ENCODE assay signal across 9 mouse cellular contexts in the genomic region with DNA sequence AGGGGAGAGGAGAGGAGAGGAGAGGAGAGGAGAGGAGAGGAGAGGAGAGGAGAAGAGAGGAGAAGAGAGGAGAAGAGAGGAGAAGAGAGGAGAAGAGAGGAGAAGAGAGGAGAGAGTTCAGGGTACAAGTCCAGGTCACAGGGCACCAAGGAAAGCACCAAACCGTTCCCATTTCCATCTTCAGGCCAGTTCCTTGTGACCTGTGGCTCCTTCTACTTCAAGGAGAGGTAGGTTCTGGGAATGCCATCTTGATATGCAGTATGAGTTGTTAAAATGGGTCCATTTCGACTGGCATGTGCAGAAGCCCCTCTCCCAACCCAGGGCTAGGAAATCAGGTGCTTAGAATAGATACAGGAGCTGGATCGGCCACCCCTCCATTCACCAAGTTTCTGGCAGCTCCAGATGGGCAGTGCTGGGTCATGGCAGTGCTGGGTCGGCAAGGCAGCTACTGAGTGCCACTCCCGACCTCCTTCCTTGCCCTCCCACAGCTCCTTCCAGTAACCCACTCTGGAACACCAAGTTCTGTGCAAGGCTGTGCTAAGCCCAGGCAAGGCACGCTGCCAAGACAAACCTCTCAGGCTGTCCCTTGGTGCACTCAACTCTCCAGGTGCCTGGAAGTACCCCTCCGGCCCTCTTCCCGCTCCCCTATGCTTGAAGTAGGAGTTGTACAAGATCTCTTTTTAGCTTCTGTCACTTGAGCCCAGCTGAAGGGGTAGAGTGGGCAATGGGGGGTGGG. TPM values are rescaled to one million over a fixed set of nuclear protein-coding genes. Genes with fewer than 3 reads are reported as not detected.
DNase-seq lines count a peak whose midpoint lies in the region; ATAC-seq lines count a peak whose summit lies in the region.
"Had no signal": no experiment of that assay in that cellular context is flagged by ENCODE, and none has a peak within 500 bp of the region (broad histone marks: within the 10 kb centered on the region; RNA-seq: fewer than 3 reads in every experiment).

No protein-coding gene starts in this region.

- H3K27me3 ChIP-seq in erythroblast, embryonic 14.5 days (ENCODE audit: control insufficient read depth) = peaks cover 8% of the 10 kb centered on the region

- no peaks in the 10 kb centered on the region for H3K9me3 ChIP-seq in erythroblast, embryonic 14.5 days (ENCODE audit: control insufficient read depth, low read length)
- H3K9me3 ChIP-seq: heart, embryonic 15.5 days had no signal

- H3K4me3 ChIP-seq in erythroblast, embryonic 14.5 days (replicated peaks) = peak overlapping the region; percentile 36
- H3K4me3 ChIP-seq: heart, embryonic 15.5 days had no signal

- no peak for ATAC-seq in erythroblast, adult 5-6 weeks (replicated peaks; ENCODE audit: low FRiP score, poor library complexity, severe bottlenecking)
- no peak for ATAC-seq in erythroid progenitor cell, adult 5-6 weeks (replicated peaks; ENCODE audit: low FRiP score, poor library complexity, severe bottlenecking)

- DNase-seq in NIH3T3 (ENCODE audit: low read depth) = peak; percentile 36
- peak; percentile 89 for DNase-seq in kidney, postnatal 14 days
- peak; percentile 93 for DNase-seq in lung, postnatal 25 days (ENCODE audit: low spot score)
- no peak for DNase-seq in right cerebral cortex, adult 2 months (ENCODE audit: low spot score in 2 of 2)
- DNase-seq in layer of hippocampus, postnatal 10 days (ENCODE audit: low spot score in 2 of 2) = no peak

- H3K36me3 ChIP-seq in erythroblast, embryonic 14.5 days (ENCODE audit: control insufficient read depth) = peaks cover 37% of the 10 kb centered on the region
- H3K36me3 ChIP-seq: heart, embryonic 15.5 days had no signal

- peaks cover 95% of the 10 kb centered on the region for H3K4me1 ChIP-seq in erythroblast, embryonic 14.5 days (ENCODE audit: control insufficient read depth)

RNA-seq across cellular contexts. Expression of gene Prr15l, which starts 3.6 kb away (rescaled TPM):
- polyA plus RNA-seq in erythroblast, embryonic 14.5 days (2012) = 0.95 and 3.0 TPM in 2 replicates
- not detected in 2 replicates for total RNA-seq in erythroblast, adult 5-6 weeks (2015; ENCODE audit: low replicate concordance)
- 0.94 and 1.3 TPM in 2 replicates for total RNA-seq in erythroblast, adult 5-6 weeks (2017; ENCODE audit: low replicate concordance)
- total RNA-seq in erythroid progenitor cell, adult 5-6 weeks (2015; ENCODE audit: low replicate concordance) = not detected in 2 replicates
- total RNA-seq in erythroid progenitor cell, adult 5-6 weeks (2017; ENCODE audit: low replicate concordance) = 0.26 TPM in 1 of 2 replicates, not detected in the other
- total RNA-seq in layer of hippocampus, postnatal 10 days (2021) = not detected

RNA-seq across cellular contexts. Expression of gene Pnpo, which starts 12.3 kb away (rescaled TPM):
- polyA plus RNA-seq in erythroblast, embryonic 14.5 days (2012) = 42.1 and 83.7 TPM in 2 replicates
- total RNA-seq in erythroblast, adult 5-6 weeks (2015; ENCODE audit: low replicate concordance) = 231 and 288 TPM in 2 replicates
- 381 and 405 TPM in 2 replicates for total RNA-seq in erythroblast, adult 5-6 weeks (2017; ENCODE audit: low replicate concordance)
- total RNA-seq in erythroid progenitor cell, adult 5-6 weeks (2015; ENCODE audit: low replicate concordance) = 57.0 and 70.6 TPM in 2 replicates
- 74.7 and 92.1 TPM in 2 replicates for total RNA-seq in erythroid progenitor cell, adult 5-6 weeks (2017; ENCODE audit: low replicate concordance)
- total RNA-seq in layer of hippocampus, postnatal 10 days (2021) = 10 to 100 TPM; 28.0 to 28.8 TPM

RNA-seq across cellular contexts. Expression of gene Cdk5rap3, which starts 15.2 kb away (rescaled TPM):
- 2.9 and 4.8 TPM in 2 replicates for polyA plus RNA-seq in erythroblast, embryonic 14.5 days (2012)
- total RNA-seq in erythroblast, adult 5-6 weeks (2015; ENCODE audit: low replicate concordance) = 6.1 and 8.6 TPM in 2 replicates
- 6.8 and 17.3 TPM in 2 replicates for total RNA-seq in erythroblast, adult 5-6 weeks (2017; ENCODE audit: low replicate concordance)
- total RNA-seq in erythroid progenitor cell, adult 5-6 weeks (2015; ENCODE audit: low replicate concordance) = 7.9 and 9.6 TPM in 2 replicates
- 21.6 and 25.2 TPM in 2 replicates for total RNA-seq in erythroid progenitor cell, adult 5-6 weeks (2017; ENCODE audit: low replicate concordance)
- 10 to 100 TPM; 53.4 to 59.6 TPM for total RNA-seq in layer of hippocampus, postnatal 10 days (2021)

RNA-seq across cellular contexts. Expression of gene Sp2, which starts 51.3 kb away (rescaled TPM):
- 16.7 and 23.0 TPM in 2 replicates for polyA plus RNA-seq in erythroblast, embryonic 14.5 days (2012)
- total RNA-seq in erythroblast, adult 5-6 weeks (2015; ENCODE audit: low replicate concordance) = 16.1 and 17.1 TPM in 2 replicates
- 4.4 and 6.1 TPM in 2 replicates for total RNA-seq in erythroblast, adult 5-6 weeks (2017; ENCODE audit: low replicate concordance)
- 52.4 and 62.0 TPM in 2 replicates for total RNA-seq in erythroid progenitor cell, adult 5-6 weeks (2015; ENCODE audit: low replicate concordance)
- total RNA-seq in erythroid progenitor cell, adult 5-6 weeks (2017; ENCODE audit: low replicate concordance) = 13.1 and 27.8 TPM in 2 replicates
- total RNA-seq in layer of hippocampus, postnatal 10 days (2021) = 10 to 100 TPM; 11.5 to 12.0 TPM

Comparison
In these comparisons a context has a peak if more than half of its experiments do, and no peak if none do; other contexts are left out.
1. DNase-seq: peak in NIH3T3 (single experiment), kidney, postnatal 14 days (single experiment) and lung, postnatal 25 days (single experiment); none in right cerebral cortex, adult 2 months (0 of 2) and layer of hippocampus, postnatal 10 days (0 of 2).